ENCODE assay signal across 9 mouse cellular contexts in the genomic region with DNA sequence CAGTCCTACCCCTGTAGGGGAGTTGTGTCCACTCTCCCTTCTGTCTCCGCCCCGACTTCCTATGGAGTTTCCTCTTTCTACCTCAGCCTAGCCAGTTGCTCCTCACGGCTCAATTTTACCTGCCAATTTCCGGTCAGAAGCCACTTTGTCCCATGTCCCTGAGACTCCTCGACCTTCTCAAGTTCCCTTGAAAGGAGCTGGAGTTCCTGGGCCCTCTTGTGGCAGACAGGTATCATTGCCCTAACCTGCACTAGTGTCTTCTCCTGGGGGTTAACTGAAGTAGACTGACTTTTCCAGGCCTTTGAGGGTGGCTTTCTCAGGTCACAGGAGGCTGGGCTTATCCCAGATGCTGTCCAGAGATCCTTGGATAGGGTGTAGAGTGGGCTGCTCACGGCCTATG.
DNase-seq lines count a peak whose midpoint lies in the region; ATAC-seq and TF ChIP-seq lines count a peak whose summit lies in the region.
"Had no signal": no experiment of that assay in that cellular context is flagged by ENCODE, and none has a peak within 500 bp of the region (broad histone marks: within the 10 kb centered on the region; RNA-seq: fewer than 3 reads in every experiment).

No protein-coding gene starts in this region.

- no peak overlapping the region for H3K9ac ChIP-seq in heart, adult 2 months (ENCODE audit: low read depth, low read length)
- H3K9ac ChIP-seq in heart, embryonic 12.5 days: no peak overlapping the region
- H3K9ac ChIP-seq in intestine, postnatal 0 days (ENCODE audit: low read depth, low read length): no peak overlapping the region
- H3K9ac ChIP-seq: midbrain, embryonic 12.5 days had no signal

- peak; percentile 65 for TF ChIP-seq CTCF in heart, adult 2 months (IDR thresholded peaks at IDR 0.05)
- peak; percentile 24; the same call in 1 of the 2 replicates for TF ChIP-seq CTCF in testis, adult 2 months (IDR thresholded peaks at IDR 0.05; ENCODE audit: control insufficient read depth, insufficient read depth, insufficient replicate concordance, low read depth, low read length)
- peak; percentile 80 for TF ChIP-seq CTCF in intestine, postnatal 0 days (IDR thresholded peaks at IDR 0.05; ENCODE audit: low read depth)
- peak; percentile 60; the same call in 1 of the 2 replicates for TF ChIP-seq CTCF in small intestine, adult 2 months (IDR thresholded peaks at IDR 0.05; ENCODE audit: extremely low read depth, insufficient read length, insufficient replicate concordance, low read depth, low read length)

- DNase-seq in heart, adult 2 months: no peak
- DNase-seq in testis, postnatal 10 days (ENCODE audit: low spot score): no peak
- DNase-seq in layer of hippocampus, adult 18-20 months (ENCODE audit: low spot score in 2 of 2): no peak
- DNase-seq in left cerebral cortex, adult 8-10 months (ENCODE audit: low spot score in 2 of 2): no peak

- 42% methylated on average over 6 of the region's 6 CpGs for WGBS in heart, adult 2 months
- WGBS in heart, embryonic 12.5 days: 40% methylated on average over 6 of the region's 6 CpGs
- 47% methylated on average over 6 of the region's 6 CpGs for WGBS in intestine, postnatal 0 days
- 30% methylated on average over 6 of the region's 6 CpGs for WGBS in small intestine, adult 2 months

- no peak overlapping the region for H3K4me3 ChIP-seq in heart, adult 2 months
- no peak overlapping the region for H3K4me3 ChIP-seq in heart, embryonic 12.5 days
- H3K4me3 ChIP-seq in testis, adult 2 months (ENCODE audit: control insufficient read depth, low read depth, low read length): no peak overlapping the region
- H3K4me3 ChIP-seq in intestine, postnatal 0 days (ENCODE audit: low read depth, low read length): no peak overlapping the region
- no peak overlapping the region for H3K4me3 ChIP-seq in small intestine, adult 2 months (ENCODE audit: low read depth, low read length)
- H3K4me3 ChIP-seq: midbrain, embryonic 12.5 days had no signal

- no peaks in the 10 kb centered on the region for H3K79me2 ChIP-seq in heart, adult 2 months (replicated peaks; ENCODE audit: control insufficient read depth, insufficient read depth, low read length)

- no peak overlapping the region for H3K27ac ChIP-seq in heart, adult 2 months
- H3K27ac ChIP-seq in heart, embryonic 12.5 days (ENCODE audit: poor library complexity, severe bottlenecking): no peak overlapping the region
- no peak overlapping the region for H3K27ac ChIP-seq in testis, adult 2 months (ENCODE audit: control insufficient read depth, insufficient read depth, low read depth, low read length)
- H3K27ac ChIP-seq in intestine, postnatal 0 days (ENCODE audit: low read depth, low read length): no peak overlapping the region
- H3K27ac ChIP-seq in small intestine, adult 2 months (ENCODE audit: insufficient read depth, low read depth, low read length): no peak overlapping the region
- H3K27ac ChIP-seq: midbrain, embryonic 12.5 days had no signal

- peaks cover 3% of the 10 kb centered on the region for H3K4me1 ChIP-seq in heart, adult 2 months (ENCODE audit: control insufficient read depth, insufficient read depth, low read length)
- peaks cover 12% of the 10 kb centered on the region for H3K4me1 ChIP-seq in heart, embryonic 12.5 days (replicated peaks)
- H3K4me1 ChIP-seq in testis, adult 2 months (ENCODE audit: control insufficient read depth, insufficient read depth, low read length): no peaks in the 10 kb centered on the region
- peaks cover 3% of the 10 kb centered on the region; the same call in 1 of the 2 replicates for H3K4me1 ChIP-seq in intestine, postnatal 0 days (replicated peaks; ENCODE audit: control insufficient read depth, insufficient read depth, low read length)
- H3K4me1 ChIP-seq in small intestine, adult 2 months (ENCODE audit: control insufficient read depth, insufficient read depth, insufficient read length, low read length): no peaks in the 10 kb centered on the region; the same call in 1 of the 2 replicates
- H3K4me1 ChIP-seq: midbrain, embryonic 12.5 days had no signal

- no peak overlapping the region for H3K4me2 ChIP-seq in heart, embryonic 12.5 days
- no peak overlapping the region for H3K4me2 ChIP-seq in intestine, postnatal 0 days (replicated peaks; ENCODE audit: low read depth)
- H3K4me2 ChIP-seq: midbrain, embryonic 12.5 days had no signal

- intact Hi-C loops in heart, adult 2 months (cut with DNase I): no loop called here

- ATAC-seq in heart, embryonic 12.5 days (ENCODE audit: insufficient number of reproducible peaks, low FRiP score): no peak
- no peak; the same call in 1 of the 2 replicates for ATAC-seq in intestine, postnatal 0 days

- TF ChIP-seq POLR2A in heart, adult 2 months (IDR thresholded peaks at IDR 0.05; ENCODE audit: insufficient read depth, low read depth, low read length): no peak
- TF ChIP-seq POLR2A in testis, adult 2 months (IDR thresholded peaks at IDR 0.05; ENCODE audit: control insufficient read depth, low read depth, low read length): no peak
- TF ChIP-seq POLR2A in small intestine, adult 2 months (IDR thresholded peaks at IDR 0.05; ENCODE audit: low read depth, low read length): no peak

- no peaks in the 10 kb centered on the region for H3K27me3 ChIP-seq in heart, adult 2 months (ENCODE audit: control insufficient read depth, insufficient read depth, low read length)
- H3K27me3 ChIP-seq in heart, embryonic 12.5 days (replicated peaks): peaks cover 76% of the 10 kb centered on the region
- no peaks in the 10 kb centered on the region for H3K27me3 ChIP-seq in testis, adult 2 months (ENCODE audit: control insufficient read depth, insufficient read depth, low read length)
- no peaks in the 10 kb centered on the region for H3K27me3 ChIP-seq in intestine, postnatal 0 days (replicated peaks; ENCODE audit: control insufficient read depth, insufficient read depth, low read length)
- H3K27me3 ChIP-seq in small intestine, adult 2 months (ENCODE audit: control insufficient read depth, insufficient read depth, low read length): no peaks in the 10 kb centered on the region
- H3K27me3 ChIP-seq: midbrain, embryonic 12.5 days had no signal

- H3K36me3 ChIP-seq in heart, adult 2 months (ENCODE audit: control insufficient read depth, insufficient read depth, low read length): no peaks in the 10 kb centered on the region
- H3K36me3 ChIP-seq in heart, embryonic 12.5 days: no peaks in the 10 kb centered on the region
- no peaks in the 10 kb centered on the region for H3K36me3 ChIP-seq in testis, adult 2 months (ENCODE audit: control insufficient read depth, insufficient read depth, low read length)
- H3K36me3 ChIP-seq in intestine, postnatal 0 days (ENCODE audit: control insufficient read depth, insufficient read depth): no peaks in the 10 kb centered on the region
- H3K36me3 ChIP-seq in small intestine, adult 2 months (ENCODE audit: control insufficient read depth, insufficient read depth, low read length): no peaks in the 10 kb centered on the region
- H3K36me3 ChIP-seq: midbrain, embryonic 12.5 days had no signal

- TF ChIP-seq EP300 in heart, adult 2 months (IDR thresholded peaks at IDR 0.05; ENCODE audit: insufficient read depth, low read depth, low read length): no peak

- no peaks in the 10 kb centered on the region for H3K9me3 ChIP-seq in heart, embryonic 12.5 days (replicated peaks)
- H3K9me3 ChIP-seq in intestine, postnatal 0 days (ENCODE audit: control insufficient read depth): no peaks in the 10 kb centered on the region
- H3K9me3 ChIP-seq: midbrain, embryonic 12.5 days had no signal

Comparison
In these comparisons a context has a peak if more than half of its experiments do, and no peak if none do; other contexts are left out.
1. CTCF ChIP-seq: peak in every context shown above with its lines; median percentile 80 in intestine, postnatal 0 days; 65 in heart, adult 2 months; 60 in small intestine, adult 2 months; 24 in testis, adult 2 months.